Mouse (Mus musculus) liver, postnatal 0 days (tissue): ENCODE data around the gene Sgpp2.

Experiments used
- CTCF ChIP-seq: sonication (generic); IDR thresholded peaks from 2 replicates; pipeline ENCODE4 v1.5.1; 2016; ENCODE audit warnings: antibody characterized with exemption, low read depth
- EP300 ChIP-seq: IDR thresholded peaks from 2 replicates; pipeline ENCODE4 v1.6.1; 2016; ENCODE audit warnings: antibody characterized with exemption, low read depth, mild to moderate bottlenecking

- TF ChIP-seq CTCF: no peak
- no peak for TF ChIP-seq EP300
Observed at GRCm38 (mm10) chr1:78329861-78330260, 19.7 kb downstream of the Sgpp2 start.
